Mouse (Mus musculus) right cerebral cortex, postnatal 36 days (tissue): ENCODE measurements around the gene Scin.

Source experiments
- DNase-seq, 2 experiments: peaks; one replicate each; pipeline ENCODE4 v3.0.0; 2022; ENCODE audit warnings: low spot score in 2 of 2, mixed read lengths in 1 of 2

Gene Scin

GRCm38 (mm10) chr12:40027444-40027843 lies 106.6 kb downstream of the Scin start:
- DNase-seq, result no peak

DNA sequence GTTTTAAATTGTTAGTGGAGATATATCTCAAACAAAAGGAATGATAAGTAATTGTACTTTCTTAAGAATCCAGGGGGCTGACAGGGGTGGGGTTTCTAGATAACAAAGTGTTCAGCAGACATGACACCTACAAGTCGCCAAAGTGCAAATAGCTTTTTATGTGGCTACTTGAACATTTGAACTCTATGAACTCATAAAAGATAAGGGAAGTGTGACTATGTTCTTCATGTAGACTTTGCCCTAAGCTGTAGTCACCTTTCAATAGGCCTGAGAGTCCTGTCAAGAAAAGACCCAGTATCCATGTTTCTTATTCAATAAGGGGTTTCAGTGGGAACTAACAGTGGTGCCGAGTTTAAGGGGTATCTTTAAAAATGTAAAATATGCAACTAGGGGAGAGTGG lies 110.1 kb downstream of the Scin start:
- DNase-seq, result no peak

GRCm38 (mm10) chr12:40023014-40023642 lies 110.9 kb downstream of the Scin start:
- no peak for DNase-seq

DNA sequence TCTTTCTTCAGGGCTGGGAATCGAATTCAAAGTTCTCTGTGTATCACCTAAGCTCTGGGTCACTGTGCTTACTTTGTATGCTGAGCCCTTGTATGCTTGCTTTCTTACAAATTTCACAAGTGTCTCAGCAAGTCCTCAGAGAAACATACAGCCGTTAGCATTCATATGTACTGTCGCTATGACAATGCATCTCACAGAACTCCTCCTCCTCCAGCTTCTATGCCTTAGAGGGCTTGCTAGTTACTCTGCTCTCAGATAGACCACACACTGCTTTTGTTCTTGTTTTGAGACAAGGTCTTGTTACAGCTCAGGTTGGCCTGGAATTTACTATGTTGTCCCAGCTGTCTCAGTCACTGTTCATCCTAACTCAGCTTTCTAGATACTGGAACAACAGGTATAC lies 111.7 kb downstream of the Scin start:
- no peak for DNase-seq

GRCm38 (mm10) chr12:40017955-40018505 lies 116.0 kb downstream of the Scin start:
- no peak for DNase-seq

DNA sequence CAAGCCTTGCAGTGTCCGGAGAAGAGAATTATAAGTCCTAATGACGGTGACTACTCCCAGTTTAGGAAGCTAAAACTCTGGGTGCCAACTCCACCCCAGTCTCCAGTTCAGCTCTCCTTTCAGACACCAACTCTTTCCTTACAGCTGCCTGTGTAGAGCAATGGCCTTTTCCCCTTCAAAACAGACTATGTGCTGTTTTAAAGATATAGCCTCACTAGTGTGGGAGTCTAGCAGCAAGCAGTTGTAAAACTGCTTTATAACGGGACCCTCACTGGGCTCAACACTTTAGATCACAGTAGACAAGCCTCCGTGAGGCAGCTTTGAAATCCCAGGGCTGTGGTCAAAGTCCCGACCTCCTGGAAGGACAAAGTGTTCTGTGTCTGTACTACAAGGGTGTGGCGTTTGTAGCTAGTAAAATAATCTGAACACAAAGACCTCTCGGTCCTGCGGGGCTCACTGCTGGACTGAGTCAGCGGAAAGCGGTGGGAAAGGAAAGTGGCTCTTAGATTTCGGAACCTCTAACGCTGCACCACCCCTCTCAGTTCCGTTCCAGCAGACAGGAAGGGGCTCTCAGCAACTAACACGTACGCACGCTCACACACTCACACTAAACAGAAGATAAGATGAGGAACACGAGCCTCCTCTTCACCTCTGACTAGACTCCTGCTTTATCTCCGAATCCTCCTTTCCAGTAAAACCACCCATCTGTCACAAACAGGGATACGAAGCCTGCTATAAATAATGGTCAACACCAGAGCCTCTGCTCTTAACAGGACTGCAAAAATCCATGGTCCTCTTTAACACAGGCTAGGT lies 117.2 kb downstream of the Scin start:
- peak in 1 of 2 experiments; percentile 6 for DNase-seq

DNA sequence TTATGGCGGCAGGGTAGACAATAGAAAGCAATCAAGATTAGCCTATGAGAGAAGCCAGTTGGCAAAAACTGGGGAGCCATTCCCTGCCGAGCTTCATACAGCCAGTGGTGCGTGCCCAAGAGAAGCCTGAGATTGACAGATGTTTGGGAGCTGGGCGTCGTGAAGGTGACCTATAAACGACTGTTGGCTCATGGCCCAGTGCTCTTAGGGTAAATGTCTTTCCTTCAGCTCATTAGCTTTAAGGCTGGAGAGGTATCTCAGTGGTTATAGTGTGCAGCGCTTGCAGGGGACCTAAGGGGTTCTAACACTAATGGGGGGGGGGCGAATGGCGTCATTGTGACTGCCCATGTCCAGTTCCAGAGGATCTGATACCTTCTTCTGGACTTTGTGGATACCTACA lies 118.0 kb downstream of the Scin start:
- no peak for DNase-seq

- DNase-seq, result no peak
Observed at GRCm38 (mm10) chr12:40009866-40010265, 124.2 kb downstream of the Scin start.
